Mouse (Mus musculus): Measurements from ENCODE around the gene Fcer2a. TPM values are rescaled to one million over a fixed set of nuclear protein-coding genes. Genes with fewer than 3 reads are reported as not detected.

Gene Fcer2a
- total RNA-seq, 2 experiments from 2014 or later = 0.23 to 0.27 TPM

- peak; percentile 90 for DNase-seq
Observed at GRCm38 (mm10) chr8:3676131-3676992, 17.6 kb downstream of the Fcer2a start, which contains the start of gene Trappc5. TSS of gene Trappc5 (plus strand) at chr8:3676299.

- DNase-seq = no peak
Observed at GRCm38 (mm10) chr8:3674671-3675070, 19.3 kb downstream of the Fcer2a start.

- DNase-seq = peak; percentile 47
Observed at GRCm38 (mm10) chr8:3671980-3672491, 21.9 kb downstream of the Fcer2a start, which contains the start of gene Fcor. TSS of gene Fcor (minus strand) at chr8:3672362.

- DNase-seq = no peak
Observed at GRCm38 (mm10) chr8:3670388-3670787, 23.6 kb downstream of the Fcer2a start.

- no peak for DNase-seq
Observed at GRCm38 (mm10) chr8:3665507-3665906, 28.5 kb downstream of the Fcer2a start, which contains the start of gene Mcemp1. TSS of gene Mcemp1 (plus strand) at chr8:3665754.

- no peak for DNase-seq
Observed at GRCm38 (mm10) chr8:3664405-3664804, 29.6 kb downstream of the Fcer2a start.

GRCm38 (mm10) chr8:3660889-3661288 is 33.1 kb downstream of the Fcer2a start:
- DNase-seq = no peak

GRCm38 (mm10) chr8:3656725-3657381 is 37.1 kb downstream of the Fcer2a start:
- DNase-seq = no peak

- DNase-seq = no peak
Observed at GRCm38 (mm10) chr8:3655526-3655925, 38.4 kb downstream of the Fcer2a start, which contains the start of gene Retn. TSS of gene Retn (plus strand) at chr8:3655770.

- DNase-seq = no peak
Observed at GRCm38 (mm10) chr8:3654726-3655508, 39.1 kb downstream of the Fcer2a start.

- DNase-seq = no peak
Observed at GRCm38 (mm10) chr8:3652845-3653244, 41.1 kb downstream of the Fcer2a start.

GRCm38 (mm10) chr8:3648990-3649389 is 45.0 kb downstream of the Fcer2a start:
- DNase-seq = no peak

GRCm38 (mm10) chr8:3648268-3648667 is 45.7 kb downstream of the Fcer2a start:
- no peak for DNase-seq

- DNase-seq = no peak
Observed at GRCm38 (mm10) chr8:3647561-3647960, 46.4 kb downstream of the Fcer2a start.

GRCm38 (mm10) chr8:3646824-3647531 is 47.0 kb downstream of the Fcer2a start:
- no peak for DNase-seq

- no peak for DNase-seq
Observed at GRCm38 (mm10) chr8:3645804-3646203, 48.2 kb downstream of the Fcer2a start.

Other genes with a start within 250 kb of the Fcer2a start
- 1 to 10 TPM; 2.5 to 3.1 TPM for gene Pex11g, start 226.5 kb downstream of the Fcer2a start, total RNA-seq (2021)
- not detected for gene Tex45, start 223.3 kb downstream of the Fcer2a start, total RNA-seq (2021)
- gene Zfp358, start 201.0 kb downstream of the Fcer2a start, total RNA-seq (2021) = 10 to 100 TPM; 24.2 to 24.6 TPM
- gene Mcoln1, start 193.7 kb downstream of the Fcer2a start, total RNA-seq (2021) = 10 to 100 TPM; 18.6 to 20.4 TPM
- 10 to 100 TPM in 1 of 2 experiments, 1 to 10 TPM in 1; 8.3 to 11.8 TPM for gene Pnpla6, start 178.8 kb downstream of the Fcer2a start, total RNA-seq (2021)
- not detected for gene C330021F23Rik, start 126.2 kb downstream of the Fcer2a start, total RNA-seq (2021)
- under 1 TPM; 0.61 to 0.67 TPM for gene Camsap3, start 106.9 kb downstream of the Fcer2a start, total RNA-seq (2021)
- gene Xab2, start 72.9 kb downstream of the Fcer2a start, total RNA-seq (2021) = 10 to 100 TPM in 1 of 2 experiments, 1 to 10 TPM in 1; 9.5 to 10.0 TPM
- 100 to 1,000 TPM in 1 of 2 experiments, 10 to 100 TPM in 1; 89.9 to 106 TPM for gene Pet100, start 72.6 kb downstream of the Fcer2a start, total RNA-seq (2021)
- gene Pcp2, start 68.6 kb downstream of the Fcer2a start, total RNA-seq (2021) = under 1 TPM in 1 of 2 experiments, not detected in 1; 0.67 TPM
- 1 to 10 TPM; 1.2 to 1.9 TPM for gene Stxbp2, start 63.2 kb downstream of the Fcer2a start, total RNA-seq (2021)
- gene Retn, start 38.4 kb downstream of the Fcer2a start, total RNA-seq (2021) = 10 to 100 TPM in 1 of 2 experiments, under 1 TPM in 1; 0.97 to 24.5 TPM
- not detected for gene Mcemp1, start 28.4 kb downstream of the Fcer2a start, total RNA-seq (2021)
- gene Fcor, start 21.8 kb downstream of the Fcer2a start, total RNA-seq (2021) = 1 to 10 TPM in 1 of 2 experiments, not detected in 1; 7.8 TPM
- gene Trappc5, start 17.9 kb downstream of the Fcer2a start, total RNA-seq (2021) = 10 to 100 TPM; 17.8 to 18.0 TPM
- gene Clec4g, start 26.5 kb upstream of the Fcer2a start, total RNA-seq (2021) = not detected
- not detected for gene Cd209a, start 54.8 kb upstream of the Fcer2a start, total RNA-seq (2021)
- not detected for gene Cd209e, start 160.1 kb upstream of the Fcer2a start, total RNA-seq (2021)
- gene Cd209d, start 184.4 kb upstream of the Fcer2a start, total RNA-seq (2021) = 1 to 10 TPM in 1 of 2 experiments, under 1 TPM in 1; 0.41 to 2.1 TPM
- gene Cd209b, start 232.7 kb upstream of the Fcer2a start, total RNA-seq (2021) = 1 to 10 TPM; 1.5 to 3.7 TPM